Mouse (Mus musculus) limb, embryonic 13.5 days (tissue): Measurements from ENCODE around the gene Rab5b. TPM values are rescaled to one million over a fixed set of nuclear protein-coding genes. Genes with fewer than 3 reads are reported as not detected.
"Not testable (repeated sequence)": the region's sequence is repeated elsewhere in the genome, so short reads cannot be mapped to it uniquely, and the experiment has no call there.

Experiments
- ATAC-seq: fragments of 200-750 bp; cut with Nextera tagmentation; 2 replicates; pipeline ENCODE4 v1.8.0; 2017; ENCODE audit warnings: low read depth, moderate number of reproducible peaks, moderate TSS enrichment; ENCODE audit not compliant: low FRiP score
- H3K27ac ChIP-seq: fragments of 300-500 bp; sonication (generic); 2 replicates; pipeline ENCODE4 v1.5.1; 2015; ENCODE audit warnings: inconsistent platforms, mild to moderate bottlenecking, moderate library complexity
- H3K27me3 ChIP-seq: fragments of 300-500 bp; sonication (generic); 2 replicates; pipeline ENCODE4 v1.6.1; 2015; ENCODE audit warnings: mild to moderate bottlenecking, inconsistent platforms
- H3K36me3 ChIP-seq: fragments of 300-500 bp; sonication (generic); 2 replicates; pipeline ENCODE4 v1.6.1; 2015; ENCODE audit warnings: inconsistent platforms, mild to moderate bottlenecking, moderate library complexity
- H3K4me1 ChIP-seq: fragments of 300-500 bp; sonication (generic); 2 replicates; pipeline ENCODE4 v1.6.1; 2015; ENCODE audit warnings: inconsistent platforms
- H3K4me2 ChIP-seq: fragments of 300-500 bp; sonication (generic); replicated peaks from 2 replicates; pipeline ENCODE4 v1.6.1; 2015; ENCODE audit warnings: inconsistent platforms, mild to moderate bottlenecking, moderate library complexity
- H3K4me3 ChIP-seq: fragments of 300-500 bp; sonication (generic); 2 replicates; pipeline ENCODE4 v1.5.1; 2015; ENCODE audit warnings: moderate library complexity, mild to moderate bottlenecking, inconsistent platforms
- H3K9ac ChIP-seq: fragments of 300-500 bp; sonication (generic); 2 replicates; pipeline ENCODE4 v1.6.1; 2015; ENCODE audit warnings: mild to moderate bottlenecking, inconsistent platforms
- H3K9me3 ChIP-seq: fragments of 300-500 bp; sonication (generic); 2 replicates; pipeline ENCODE4 v1.6.1; 2016; ENCODE audit warnings: inconsistent platforms
- WGBS: fragments of 180-500 bp; shearing (Covaris S2); methylation state at CpG from one replicate; pipeline ENCODE4 v1.1.7; 2015; 5-methylcytosine and 5-hydroxymethylcytosine counted together
- polyA plus RNA-seq: library from polyadenylated mRNA; unstranded; fragments of >200 nt; fragmentation: Nextera tagmentation; extraction: Ambion mirVana; gene quantifications from 2 replicates; pipeline ENCODE4 v1.2.1, GENCODE M21; 2015

Gene Rab5b
- polyA plus RNA-seq, 1 experiment from 2014 or later = 87.5 TPM

- 60% methylated on average over 6 of the region's 6 CpGs for WGBS
- H3K4me2 ChIP-seq = no peak overlapping the region
- no peaks in the 10 kb centered on the region for H3K4me1 ChIP-seq
- H3K9ac ChIP-seq = no peak overlapping the region
- no peak overlapping the region for H3K4me3 ChIP-seq
- no peak overlapping the region for H3K27ac ChIP-seq
- no peak for ATAC-seq
- no peaks in the 10 kb centered on the region for H3K27me3 ChIP-seq
- H3K9me3 ChIP-seq = no peaks in the 10 kb centered on the region
- H3K36me3 ChIP-seq = peaks cover 74% of the 10 kb centered on the region
Observed at GRCm38 (mm10) chr10:128636561-128636960, 59.5 kb downstream of the Rab5b start.

- Histone ChIP-seq H3K4me3 (no peak overlapping the region), H3K27me3 (no peaks in the 10 kb centered on the region), H3K27ac (no peak overlapping the region), H3K9me3 (no peaks in the 10 kb centered on the region), H3K4me1 (no peaks in the 10 kb centered on the region), H3K36me3 (peaks cover 66% of the 10 kb centered on the region), H3K9ac (no peak overlapping the region), H3K4me2 (no peak overlapping the region)
- 92% methylated on average over 13 of the region's 13 CpGs for WGBS
- ATAC-seq = no peak
Observed at GRCm38 (mm10) chr10:128635697-128636096, 60.4 kb downstream of the Rab5b start.

- Histone ChIP-seq H3K9me3 (no peaks in the 10 kb centered on the region), H3K9ac (peak overlapping the region; percentile 3; the same call in 1 of the 2 replicates), H3K4me1 (no peaks in the 10 kb centered on the region), H3K36me3 (peaks cover 36% of the 10 kb centered on the region), H3K4me2 (no peak overlapping the region), H3K4me3 (no peak overlapping the region), H3K27ac (no peak overlapping the region), H3K27me3 (no peaks in the 10 kb centered on the region)
- ATAC-seq = no peak
- WGBS = 16% methylated on average over 6 of the region's 6 CpGs
Observed at GRCm38 (mm10) chr10:128631571-128631970, 64.5 kb downstream of the Rab5b start.

GRCm38 (mm10) chr10:128630306-128630705, 65.8 kb downstream of the Rab5b start:
- H3K27me3 ChIP-seq, H3K27ac ChIP-seq, H3K4me1 ChIP-seq, H3K9me3 ChIP-seq, H3K4me3 ChIP-seq, H3K4me2 ChIP-seq, ATAC-seq, H3K9ac ChIP-seq: not testable (repeated sequence)
- H3K36me3 ChIP-seq = peaks cover 28% of the 10 kb centered on the region
- 77% methylated on average over 5 of the region's 5 CpGs for whole genome bisulfite sequencing

- WGBS = 81% methylated on average over 2 of the region's 2 CpGs
- Histone ChIP-seq H3K27me3 (no peaks in the 10 kb centered on the region), H3K27ac (no peak overlapping the region), H3K9ac (no peak overlapping the region), H3K4me2 (no peak overlapping the region), H3K9me3 (no peaks in the 10 kb centered on the region), H3K36me3 (peaks cover 28% of the 10 kb centered on the region), H3K4me3 (no peak overlapping the region), H3K4me1 (peaks cover 7% of the 10 kb centered on the region)
- ATAC-seq = no peak
Observed at GRCm38 (mm10) chr10:128629746-128630145, 66.3 kb downstream of the Rab5b start.

GRCm38 (mm10) chr10:128627398-128628317, 68.4 kb downstream of the Rab5b start:
- H3K4me1 ChIP-seq = peaks cover 7% of the 10 kb centered on the region
- 0 out of 2 replicates have a peak overlapping the region, but pooled peaks have one; percentile 85 for H3K4me3 ChIP-seq
- no peak overlapping the region for H3K27ac ChIP-seq
- peaks cover 30% of the 10 kb centered on the region for H3K36me3 ChIP-seq
- no peaks in the 10 kb centered on the region for H3K9me3 ChIP-seq
- H3K27me3 ChIP-seq = no peaks in the 10 kb centered on the region
- no peak overlapping the region for H3K4me2 ChIP-seq
- no peak overlapping the region for H3K9ac ChIP-seq
- ATAC-seq = no peak
- 84% methylated on average over 10 of the region's 10 CpGs for WGBS

Other genes with a start within 250 kb of the Rab5b start
- gene Smarcc2, start 237.0 kb downstream of the Rab5b start, polyA plus RNA-seq = 96.6 and 110 TPM in 2 replicates
- 1,077 and 1,101 TPM in 2 replicates for gene Myl6, start 202.1 kb downstream of the Rab5b start, polyA plus RNA-seq
- gene Myl6b, start 197.6 kb downstream of the Rab5b start, polyA plus RNA-seq = 4.7 and 5.0 TPM in 2 replicates
- gene Esyt1, start 170.4 kb downstream of the Rab5b start, polyA plus RNA-seq = 24.0 and 28.0 TPM in 2 replicates
- 16.4 and 17.3 TPM in 2 replicates for gene Zc3h10, start 148.5 kb downstream of the Rab5b start, polyA plus RNA-seq
- 3,677 and 3,933 TPM in 2 replicates for gene Rpl41, start 147.0 kb downstream of the Rab5b start, polyA plus RNA-seq
- 198 and 200 TPM in 2 replicates for gene Pa2g4, start 130.3 kb downstream of the Rab5b start, polyA plus RNA-seq
- 14.5 and 17.5 TPM in 2 replicates for gene Erbb3, start 106.6 kb downstream of the Rab5b start, polyA plus RNA-seq
- gene Rps26, start 69.5 kb downstream of the Rab5b start, polyA plus RNA-seq = 752 and 768 TPM in 2 replicates
- gene Ikzf4, start 50.3 kb downstream of the Rab5b start, polyA plus RNA-seq = 5.1 and 5.2 TPM in 2 replicates
- gene Suox, start 22.2 kb downstream of the Rab5b start, polyA plus RNA-seq = 22.0 TPM in 2 replicates
- gene Pmel, start 7.9 kb upstream of the Rab5b start, polyA plus RNA-seq = 2.2 and 2.3 TPM in 2 replicates
- gene Cdk2, start 8.8 kb upstream of the Rab5b start, polyA plus RNA-seq = 132 and 134 TPM in 2 replicates
- gene Dgka, start 48.6 kb upstream of the Rab5b start, polyA plus RNA-seq = 12.0 and 12.1 TPM in 2 replicates
- 44.0 and 47.9 TPM in 2 replicates for gene Pym1, start 51.6 kb upstream of the Rab5b start, polyA plus RNA-seq
- gene Mmp19, start 94.6 kb upstream of the Rab5b start, polyA plus RNA-seq = 0.56 and 0.78 TPM in 2 replicates
- gene Dnajc14, start 107.8 kb upstream of the Rab5b start, polyA plus RNA-seq = 58.8 and 66.8 TPM in 2 replicates
- gene Tmem198b, start 108.1 kb upstream of the Rab5b start, polyA plus RNA-seq = 25.3 and 27.1 TPM in 2 replicates
- gene Sarnp, start 121.1 kb upstream of the Rab5b start, polyA plus RNA-seq = 224 and 240 TPM in 2 replicates
- gene Ormdl2, start 125.4 kb upstream of the Rab5b start, polyA plus RNA-seq = 30.2 and 34.0 TPM in 2 replicates
- 12.5 and 13.1 TPM in 2 replicates for gene Gdf11, start 195.5 kb upstream of the Rab5b start, polyA plus RNA-seq
- gene Cd63, start 204.7 kb upstream of the Rab5b start, polyA plus RNA-seq = 820 and 839 TPM in 2 replicates
- 12.2 and 12.9 TPM in 2 replicates for gene Rdh5, start 226.6 kb upstream of the Rab5b start, polyA plus RNA-seq
- 225 and 240 TPM in 2 replicates for gene Bloc1s1, start 227.8 kb upstream of the Rab5b start, polyA plus RNA-seq
- 4.8 and 5.5 TPM in 2 replicates for gene Itga7, start 237.6 kb upstream of the Rab5b start, polyA plus RNA-seq